Mouse (Mus musculus): Measurements from ENCODE around the gene Ranbp10.

DNA sequence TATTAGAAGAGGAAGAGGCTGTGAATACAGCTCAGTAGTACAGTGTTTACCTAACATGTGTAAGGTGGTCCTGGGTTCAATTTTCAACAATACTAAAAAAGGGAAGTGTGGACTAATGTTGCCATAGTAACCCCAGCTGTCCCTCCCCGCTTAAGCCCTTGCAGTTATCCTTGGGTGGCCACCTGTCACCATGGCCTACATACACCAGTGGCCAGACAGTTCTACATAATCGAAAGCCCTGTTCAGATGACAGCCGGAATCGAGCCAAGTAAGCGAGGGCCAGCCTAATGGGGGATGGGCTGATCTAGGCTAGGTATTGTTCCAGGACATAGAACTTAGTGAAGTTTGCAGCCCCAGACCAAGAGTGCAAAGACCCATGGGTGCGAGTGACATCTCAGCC is 9.8 kb upstream of the Ranbp10 start:
- TF ChIP-seq CTCF (IDR thresholded peaks at IDR 0.05) (no peak), EP300 (IDR thresholded peaks at IDR 0.05) (no peak)
